Mouse (Mus musculus) adrenal gland, postnatal 25 days (tissue): Measurements from ENCODE around the gene Tefm. TPM values are rescaled to one million over a fixed set of nuclear protein-coding genes. Genes with fewer than 3 reads are reported as not detected.
"Not testable (repeated sequence)": the region's sequence is repeated elsewhere in the genome, so short reads cannot be mapped to it uniquely, and the experiment has no call there.

Source experiments
- DNase-seq: peaks from one replicate; pipeline ENCODE4 v3.0.0; 2021; ENCODE audit warnings: mixed read lengths
- total RNA-seq: library from RNA; stranded (reverse); gene quantifications from 2 replicates; pipeline ENCODE4 v1.2.3, GENCODE M21; 2021

Tefm gene
- total RNA-seq, 1 experiment from 2014 or later, result 20.5 TPM

GRCm38 (mm10) chr11:80156841-80157240 is 14.9 kb upstream of the Tefm start:
- DNase-seq, result no peak

- DNase-seq, result no peak
Measured at GRCm38 (mm10) chr11:80155961-80156360, 14.0 kb upstream of the Tefm start.

DNA sequence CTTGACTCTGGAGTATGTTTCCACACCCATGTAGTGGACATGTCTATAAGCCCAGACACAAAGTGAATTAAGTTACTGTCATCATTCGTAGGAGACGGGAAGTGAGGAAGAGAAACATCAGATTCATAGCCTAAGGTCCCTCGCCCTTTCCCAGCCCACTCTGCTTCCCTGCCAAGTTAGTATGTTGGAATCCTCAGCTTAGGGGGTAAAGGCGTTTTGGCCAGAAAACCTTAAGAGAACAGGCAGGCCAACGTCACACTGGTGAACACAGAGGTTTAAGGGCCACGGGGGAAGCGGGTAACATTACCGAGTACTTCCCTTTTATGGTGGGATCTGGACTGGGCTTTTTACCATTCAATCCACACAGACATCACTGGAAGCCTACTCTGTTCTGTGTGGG is 13.6 kb upstream of the Tefm start:
- no peak for DNase-seq

- no peak for DNase-seq
Measured at GRCm38 (mm10) chr11:80154501-80154900, 12.5 kb upstream of the Tefm start.

DNA sequence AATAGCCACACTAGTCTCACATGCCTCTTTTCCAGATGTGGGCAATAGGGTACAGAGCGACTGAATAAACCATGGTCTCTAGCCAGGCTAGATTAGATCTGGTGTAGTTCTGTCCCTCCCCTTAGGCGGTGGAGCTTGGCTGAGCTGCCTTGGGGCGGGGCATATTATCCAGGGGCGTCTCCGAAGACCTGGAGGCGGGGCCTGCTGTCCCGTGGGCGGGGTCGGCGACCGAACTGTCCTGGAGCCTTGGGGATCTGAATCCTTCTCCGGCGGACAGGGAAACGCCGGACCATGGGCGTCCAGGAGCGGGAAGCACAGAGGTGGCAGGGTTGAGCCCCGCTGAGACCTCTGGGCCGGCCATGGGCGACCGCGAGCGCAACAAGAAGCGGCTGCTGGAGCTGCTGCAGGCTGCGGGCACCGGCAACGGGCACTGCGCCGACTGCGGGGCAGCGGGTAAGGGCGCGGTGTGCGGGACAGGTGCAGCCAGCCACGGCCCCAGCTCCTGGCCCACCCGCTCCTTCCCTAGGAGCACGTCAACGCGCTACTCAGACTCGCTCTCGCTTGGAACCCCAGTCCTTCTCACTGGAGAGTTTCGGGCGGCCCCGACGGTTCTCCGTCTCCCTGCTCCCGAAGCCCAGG is 12.0 kb upstream of the Tefm start, which contains the start of gene Adap2:
Gene Adap2, plus strand, starts transcription at position 249 of the 639 bp plus-strand sequence.
- DNase-seq, result peak; percentile 93

- DNase-seq, result no peak
Measured at GRCm38 (mm10) chr11:80152376-80152775, 10.4 kb upstream of the Tefm start.

- DNase-seq, result no peak
Measured at GRCm38 (mm10) chr11:80151541-80151940, 9.6 kb upstream of the Tefm start.

DNA sequence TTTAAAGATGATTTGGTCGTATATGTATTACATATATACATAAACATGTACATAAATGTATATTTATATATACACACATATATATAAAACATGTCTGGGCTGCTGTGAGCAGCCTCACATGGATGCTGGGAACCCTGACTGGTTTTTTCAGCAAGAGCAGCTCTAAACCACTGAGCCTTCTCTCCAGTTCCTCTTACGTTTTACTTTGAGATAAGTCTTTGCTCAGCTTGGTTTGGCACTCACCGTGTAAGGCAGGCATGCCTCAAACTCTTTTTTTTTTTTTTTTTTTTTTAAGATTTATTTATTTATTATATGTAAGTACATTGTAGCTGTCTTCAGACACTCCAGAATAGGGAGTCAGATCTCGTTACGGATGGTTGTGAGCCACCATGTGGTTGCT is 8.6 kb upstream of the Tefm start:
- no peak for DNase-seq

GRCm38 (mm10) chr11:80149412-80150023 is 7.5 kb upstream of the Tefm start:
- no peak for DNase-seq

GRCm38 (mm10) chr11:80148974-80149373 is 7.0 kb upstream of the Tefm start:
- not testable (repeated sequence) for DNase-seq

- no peak for DNase-seq
Measured at GRCm38 (mm10) chr11:80148313-80148712, 6.3 kb upstream of the Tefm start.

GRCm38 (mm10) chr11:80147748-80148147 is 5.8 kb upstream of the Tefm start:
- no peak for DNase-seq

DNA sequence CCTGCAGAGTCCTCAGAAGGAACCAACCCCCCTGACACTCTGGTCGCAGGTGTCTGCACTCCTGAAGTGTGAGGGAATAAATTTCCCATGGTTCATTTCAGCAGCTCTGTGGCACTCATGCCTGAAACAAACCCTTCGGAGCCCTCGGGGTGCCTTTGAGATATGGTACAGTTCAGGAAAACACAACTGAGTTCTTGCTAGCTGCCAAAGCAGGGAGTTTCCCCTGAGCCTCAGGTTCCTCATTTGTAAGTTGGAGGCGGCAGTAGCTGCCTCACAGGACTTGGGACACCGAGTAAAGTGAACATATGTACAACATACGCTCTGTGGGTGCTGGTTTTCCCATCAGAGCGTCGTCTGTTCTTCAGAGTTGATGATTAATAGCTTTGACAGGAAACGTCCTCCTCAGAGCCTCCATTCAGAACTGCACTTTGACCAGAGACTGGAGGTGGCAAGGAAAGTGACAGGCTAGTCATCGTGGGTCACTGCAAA is 3.9 kb upstream of the Tefm start:
- no peak for DNase-seq

DNA sequence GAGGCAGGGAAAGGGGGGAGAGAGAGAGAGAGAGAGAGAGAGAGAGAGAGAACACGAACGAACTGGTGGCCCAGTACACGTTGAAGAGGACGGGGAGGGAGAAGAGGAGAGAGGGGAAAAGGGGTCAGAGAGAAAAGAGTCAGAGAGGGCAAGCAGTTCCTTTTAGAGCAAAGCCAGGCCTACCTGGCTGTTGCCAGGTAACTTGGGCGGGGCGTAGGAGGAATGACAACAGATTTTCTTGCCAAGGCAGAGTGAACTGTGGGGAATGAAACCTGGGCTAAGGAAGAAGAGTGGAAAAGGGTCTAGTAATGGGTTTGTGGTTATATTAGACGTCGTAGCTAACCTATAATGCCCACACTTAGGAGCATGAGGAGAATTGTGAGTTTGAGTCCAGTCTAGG is 897 bp upstream of the Tefm start:
- DNase-seq, result no peak

DNA sequence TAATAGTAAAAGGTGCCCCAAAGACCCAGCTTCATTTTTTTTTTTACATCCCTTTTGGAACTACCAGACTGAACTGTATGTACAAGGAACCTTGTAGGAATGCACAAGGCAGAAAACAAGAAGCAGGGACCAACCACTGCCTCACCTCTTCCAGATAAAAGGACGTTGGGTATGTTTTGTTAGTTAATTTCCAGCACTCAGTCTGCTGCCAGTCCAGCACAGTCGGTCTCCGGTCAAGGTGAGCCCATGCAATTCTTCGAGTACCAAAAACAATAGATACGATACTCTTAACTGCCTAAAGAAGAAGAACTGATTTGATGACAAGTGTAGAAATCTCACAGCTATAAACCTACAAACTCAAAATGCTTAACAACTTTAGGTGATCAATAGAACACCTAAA is 4.2 kb downstream of the Tefm start:
- no peak for DNase-seq

- no peak for DNase-seq
Measured at GRCm38 (mm10) chr11:80136786-80137185, 5.2 kb downstream of the Tefm start.

- DNase-seq, result no peak
Measured at GRCm38 (mm10) chr11:80135954-80136683, 5.9 kb downstream of the Tefm start.

DNA sequence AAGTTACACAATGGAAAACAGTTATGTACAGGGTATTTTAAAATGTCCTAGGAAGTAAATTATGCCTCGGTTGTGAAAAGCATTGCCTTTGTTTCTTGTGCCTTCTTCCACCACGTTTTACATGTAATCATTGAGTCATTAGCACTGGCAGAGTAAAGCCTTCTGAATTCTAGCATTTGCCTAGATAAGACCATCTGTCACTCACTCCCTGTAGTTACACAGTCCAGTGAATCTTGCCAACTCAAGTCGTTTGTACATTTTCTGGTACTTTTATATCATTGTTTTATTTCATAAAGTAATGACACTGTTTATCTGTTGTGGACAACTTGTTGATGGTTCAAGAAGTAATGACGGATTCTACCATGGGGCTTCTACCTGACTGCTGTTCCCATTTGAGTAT is 7.2 kb downstream of the Tefm start:
- no peak for DNase-seq

GRCm38 (mm10) chr11:80132050-80132449 is 9.9 kb downstream of the Tefm start:
- no peak for DNase-seq

DNA sequence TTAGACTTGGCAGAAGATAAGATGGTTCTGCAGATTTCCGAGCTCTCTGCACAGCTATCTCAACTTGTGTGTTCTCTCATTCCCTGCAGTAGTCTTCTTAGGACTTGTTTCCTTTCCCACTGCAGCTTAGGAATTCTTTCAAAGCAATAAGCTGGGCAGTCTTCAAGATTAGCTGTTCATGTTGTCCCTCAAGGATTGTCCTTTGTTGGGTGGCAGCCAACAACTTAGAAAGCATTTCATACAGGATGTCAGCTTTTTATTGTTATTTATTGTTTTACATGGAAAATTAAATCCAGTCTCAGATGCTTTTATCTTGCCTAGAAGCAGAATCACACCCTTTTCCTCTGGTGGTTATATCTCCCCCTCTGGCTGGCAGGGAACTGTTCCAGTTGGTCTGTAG is 25.6 kb downstream of the Tefm start:
- DNase-seq, result no peak

- no peak for DNase-seq
Measured at GRCm38 (mm10) chr11:80104407-80104806, 37.6 kb downstream of the Tefm start.

- DNase-seq, result no peak
Measured at GRCm38 (mm10) chr11:80101298-80101697, 40.7 kb downstream of the Tefm start.

GRCm38 (mm10) chr11:80098444-80099056 is 43.4 kb downstream of the Tefm start:
- no peak for DNase-seq
